Mouse (Mus musculus): ENCODE results near the gene Cyp2d26.
"Not testable (repeated sequence)": the region's sequence is repeated elsewhere in the genome, so short reads cannot be mapped to it uniquely, and the experiment has no call there.

Gene Cyp2d26

DNA sequence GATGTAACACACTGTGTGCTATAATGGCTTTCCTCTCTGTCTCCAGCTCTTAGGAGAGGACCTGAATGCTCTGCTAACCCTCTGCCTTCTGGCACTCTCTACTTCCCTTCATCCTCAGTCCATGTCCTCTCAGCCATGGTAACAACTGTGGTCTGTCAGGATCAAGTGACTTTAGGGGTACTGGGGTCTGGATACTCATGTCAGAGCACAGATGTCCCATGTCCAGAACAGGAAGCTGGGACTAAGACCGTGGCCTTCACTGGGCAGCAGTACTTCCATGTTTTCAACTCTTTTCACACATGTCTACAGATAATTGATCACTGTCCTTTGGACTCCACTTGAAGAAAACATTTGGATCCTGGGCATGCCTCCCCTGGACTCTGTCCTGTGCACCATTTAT, 10.3 kb downstream of the Cyp2d26 start:
- in situ Hi-C loops (cut with MboI; ENCODE audit: low pct_unique_long_range_greater_than_20kb in 1 of 2, low sequenced_read_pairs in 2 of 2, unreplicated experiment in 1 of 2): no loop called here

DNA sequence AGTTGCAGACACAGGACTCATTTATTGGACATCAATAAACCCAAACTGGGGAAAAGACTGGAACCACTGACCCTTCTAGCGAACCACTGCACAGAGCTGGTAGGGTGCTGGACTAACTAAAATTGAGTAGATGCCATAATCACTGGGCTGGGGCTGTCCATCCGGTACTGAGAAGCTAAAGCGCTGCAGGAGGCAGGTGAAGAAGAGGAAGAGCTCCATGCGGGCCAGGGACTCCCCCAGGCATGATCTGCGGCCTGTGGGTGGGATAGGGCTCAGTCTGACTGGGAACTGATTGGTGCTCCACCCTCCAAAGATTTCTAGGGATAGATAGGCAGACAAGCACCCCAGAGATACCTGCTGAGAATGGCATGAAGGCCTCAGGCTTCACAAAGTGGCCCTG, 16.2 kb downstream of the Cyp2d26 start:
- in situ Hi-C loops (cut with MboI; ENCODE audit: low pct_unique_long_range_greater_than_20kb in 1 of 2, low sequenced_read_pairs in 2 of 2, unreplicated experiment in 1 of 2): not testable (repeated sequence)

DNA sequence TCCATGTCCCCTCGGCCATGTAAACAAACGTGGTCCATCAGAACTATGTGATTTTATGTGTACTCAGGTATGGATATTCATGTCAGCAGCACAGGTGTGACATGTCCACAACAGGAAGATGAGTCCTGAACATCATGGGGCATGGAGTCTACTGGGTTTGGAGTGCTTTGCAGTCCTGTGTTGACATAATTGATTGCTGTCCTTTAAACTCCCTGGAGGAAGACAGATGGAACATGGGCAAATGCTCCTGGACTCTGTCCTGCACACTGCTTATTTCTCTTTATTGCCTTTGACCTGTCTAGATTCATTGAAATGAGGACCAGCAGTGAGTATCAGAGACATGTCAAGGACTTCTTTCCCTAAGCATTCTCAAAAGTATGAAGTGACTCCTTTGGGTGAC, 28.2 kb downstream of the Cyp2d26 start:
- in situ Hi-C loops (cut with MboI; ENCODE audit: low pct_unique_long_range_greater_than_20kb in 1 of 2, low sequenced_read_pairs in 2 of 2, unreplicated experiment in 1 of 2): no loop called here

DNA sequence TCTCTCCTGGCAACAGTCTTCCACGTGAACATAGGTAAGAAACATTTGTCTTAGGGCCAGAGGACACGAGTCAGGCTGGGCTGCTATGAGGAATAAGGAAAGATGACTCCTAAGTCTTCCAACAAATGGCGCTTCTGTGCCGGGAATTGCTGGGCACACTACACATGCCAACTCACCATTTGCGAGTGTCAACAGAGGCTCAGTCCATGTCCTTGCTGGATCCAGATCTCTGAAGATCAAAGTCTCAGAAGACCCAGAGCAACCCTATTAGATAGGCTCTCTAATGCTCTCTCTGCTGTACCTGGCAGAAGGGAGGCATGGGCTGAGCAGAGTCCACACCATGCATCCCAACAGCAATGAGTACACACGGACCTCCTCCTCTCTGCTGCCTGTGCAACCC, 29.2 kb downstream of the Cyp2d26 start:
- in situ Hi-C loops (cut with MboI; ENCODE audit: low pct_unique_long_range_greater_than_20kb in 1 of 2, low sequenced_read_pairs in 2 of 2, unreplicated experiment in 1 of 2): no loop called here

DNA sequence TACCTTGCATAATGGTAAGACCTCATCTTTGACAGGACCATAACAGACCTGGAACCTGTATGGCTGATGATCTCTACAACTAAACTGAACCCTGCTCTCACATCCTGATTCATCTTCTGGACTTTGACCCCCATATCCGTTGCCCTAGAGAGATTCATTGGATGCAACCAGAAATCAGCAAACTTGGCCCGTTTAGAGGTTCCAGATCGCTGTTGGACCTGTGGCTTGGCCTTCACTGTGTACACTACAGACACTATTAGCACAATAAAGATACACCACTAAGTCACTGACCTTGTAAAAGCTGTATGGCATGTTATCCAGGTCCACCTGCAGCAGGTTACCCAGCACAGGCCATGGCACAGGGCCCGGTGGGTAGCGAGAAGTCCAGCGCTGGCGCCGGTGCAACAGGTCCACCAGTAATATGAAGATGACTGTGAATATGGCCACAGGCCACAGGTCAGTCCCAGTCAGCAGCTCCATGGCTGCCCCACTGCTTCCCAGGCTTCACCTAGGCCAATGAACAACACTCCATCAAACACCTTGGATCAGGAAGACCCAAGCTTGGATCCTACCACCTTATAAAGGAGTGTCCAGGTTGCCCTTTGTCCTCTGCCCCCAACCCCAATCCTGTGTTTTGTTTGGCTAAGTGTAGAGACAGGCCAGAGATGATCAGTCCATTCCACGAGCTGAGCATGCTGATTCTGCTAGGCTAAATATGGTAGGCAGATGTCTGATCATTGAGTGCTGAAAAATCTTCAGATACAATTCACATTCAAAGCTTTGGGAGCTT, 30.3 kb downstream of the Cyp2d26 start, which contains the start of gene Cyp2d40:
Cyp2d40 (minus strand) TSS at position 553 of the 790 bp plus-strand sequence.
- in situ Hi-C loops (cut with MboI; ENCODE audit: low pct_unique_long_range_greater_than_20kb in 1 of 2, low sequenced_read_pairs in 2 of 2, unreplicated experiment in 1 of 2): no loop called here

DNA sequence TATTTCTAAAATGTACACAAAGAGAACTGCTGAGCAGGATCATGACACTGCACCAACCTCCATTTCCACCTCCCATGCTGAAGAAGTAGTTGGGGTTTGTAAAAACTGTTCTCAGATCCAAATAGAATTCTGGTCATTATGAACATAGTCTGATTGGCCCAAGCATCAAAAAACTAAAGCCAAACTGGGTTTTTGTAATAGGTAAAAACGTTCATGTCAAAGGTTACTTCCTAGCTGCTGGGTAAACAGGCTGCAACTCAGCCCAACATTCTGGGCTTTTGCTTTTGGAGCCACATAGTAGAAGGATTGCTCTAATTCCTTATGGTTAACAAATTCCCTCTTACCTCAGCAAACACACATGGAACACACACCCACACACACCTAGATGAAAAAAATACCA, 46.0 kb downstream of the Cyp2d26 start:
- in situ Hi-C loops (cut with MboI; ENCODE audit: low pct_unique_long_range_greater_than_20kb in 1 of 2, low sequenced_read_pairs in 2 of 2, unreplicated experiment in 1 of 2): no loop called here

DNA sequence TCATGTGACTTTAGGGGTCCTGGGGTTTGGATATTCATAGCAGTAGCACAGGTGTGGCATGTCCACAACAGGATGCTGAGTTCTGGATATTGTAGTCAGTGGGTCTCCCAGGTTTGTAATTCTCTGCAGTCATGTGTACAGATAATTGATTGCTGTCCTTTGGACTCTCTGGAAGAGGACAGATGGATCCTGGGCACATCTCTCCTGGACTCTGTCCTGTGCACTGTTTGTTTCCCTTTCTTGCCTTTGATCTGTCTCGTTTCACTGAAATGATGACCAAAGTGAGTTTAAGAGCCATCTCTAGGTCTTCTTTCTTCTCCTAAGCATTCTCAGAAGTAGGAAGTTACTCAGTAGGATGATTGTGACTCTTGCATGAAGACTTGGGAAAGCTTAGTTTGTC, 46.6 kb downstream of the Cyp2d26 start:
- in situ Hi-C loops (cut with MboI; ENCODE audit: low pct_unique_long_range_greater_than_20kb in 1 of 2, low sequenced_read_pairs in 2 of 2, unreplicated experiment in 1 of 2): no loop called here
